ENCODE assay signal across 8 mouse cellular contexts in the genomic region with DNA sequence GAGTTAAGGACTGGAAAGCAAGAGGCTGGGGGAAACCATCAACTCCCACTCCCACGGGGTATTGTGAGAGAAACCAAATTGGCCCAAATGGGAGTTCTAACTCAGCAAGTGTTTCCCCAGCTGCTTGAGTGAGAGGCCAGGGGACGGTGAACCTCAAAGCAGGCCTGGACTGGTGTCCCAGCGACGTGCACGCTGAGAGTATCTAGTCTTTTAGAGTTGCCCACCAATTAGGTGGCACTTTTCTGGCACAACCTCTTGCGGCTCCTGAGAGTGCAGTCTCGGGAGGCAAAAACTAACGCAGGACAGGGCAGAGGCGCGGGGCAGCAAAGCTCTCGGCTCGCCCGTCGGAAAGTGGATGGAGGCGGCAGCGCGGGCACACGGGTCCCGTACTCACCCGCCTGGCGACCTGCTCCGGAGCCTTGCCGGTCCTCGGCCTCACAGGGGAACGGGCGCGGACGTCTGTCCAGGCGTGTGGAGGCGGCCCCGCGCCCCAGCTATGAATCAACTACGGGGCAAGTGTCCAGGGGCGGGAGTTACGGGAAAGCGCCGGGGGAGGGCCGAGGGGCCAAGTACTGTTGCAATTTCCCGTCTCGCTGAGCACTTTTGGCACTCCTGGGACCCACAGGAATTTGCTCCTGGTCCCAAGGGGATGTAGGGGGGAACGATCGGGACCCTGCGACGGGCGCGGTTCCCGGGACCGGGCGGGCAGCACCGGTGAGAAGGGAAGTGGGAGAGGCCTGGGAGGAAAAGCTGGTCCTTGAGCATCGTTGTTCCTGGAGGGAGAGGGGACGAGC. TPM values are rescaled to one million over a fixed set of nuclear protein-coding genes. Genes with fewer than 3 reads are reported as not detected.
A peak's percentile ranks its signal among the peaks of the same experiment; 100 is the strongest.
DNase-seq lines count a peak whose midpoint lies in the region; ATAC-seq and TF ChIP-seq lines count a peak whose summit lies in the region.

No protein-coding gene starts in this region.

- H3K27me3 ChIP-seq in hindbrain, postnatal 0 days (ENCODE audit: insufficient read depth, low read length): peaks cover 7% of the 10 kb centered on the region; the same call in 1 of the 2 replicates
- H3K27me3 ChIP-seq in liver, embryonic 13.5 days: peaks cover 44% of the 10 kb centered on the region
- H3K27me3 ChIP-seq in neural tube, embryonic 12.5 days (replicated peaks): peaks cover 23% of the 10 kb centered on the region

- peak; percentile 97 for DNase-seq in Muller cell, postnatal 12 days (ENCODE audit: inconsistent ontology term)
- peak; percentile 87 for DNase-seq in gastrocnemius, postnatal 25 days
- DNase-seq in hindbrain, postnatal 0 days (ENCODE audit: low spot score): peak; percentile 43
- DNase-seq in liver, embryonic 13.5 days: no peak
- DNase-seq in right cerebral cortex, adult 18-20 months: no peak
- no peak for DNase-seq in cerebellum, adult 9-11 months

- no peaks in the 10 kb centered on the region for H3K9me3 ChIP-seq in hindbrain, postnatal 0 days (ENCODE audit: low read length)
- H3K9me3 ChIP-seq in liver, embryonic 13.5 days (replicated peaks): no peaks in the 10 kb centered on the region
- no peaks in the 10 kb centered on the region for H3K9me3 ChIP-seq in neural tube, embryonic 12.5 days

- no peak overlapping the region for H3K27ac ChIP-seq in bone marrow, adult 2 months (ENCODE audit: control insufficient read depth, insufficient read depth, low read depth, low read length, poor library complexity)
- H3K27ac ChIP-seq in hindbrain, postnatal 0 days: 0 out of 2 replicates have a peak overlapping the region, but pooled peaks have one; percentile 41
- no peak overlapping the region for H3K27ac ChIP-seq in liver, embryonic 13.5 days
- H3K27ac ChIP-seq in neural tube, embryonic 12.5 days: no peak overlapping the region

- no peak for TF ChIP-seq CTCF in bone marrow, adult 2 months (IDR thresholded peaks at IDR 0.05; ENCODE audit: control insufficient read depth, insufficient read depth, low read length)
- TF ChIP-seq CTCF in hindbrain, postnatal 0 days (IDR thresholded peaks at IDR 0.05; ENCODE audit: low read depth): no peak

- peak overlapping the region; percentile 65 for H3K4me2 ChIP-seq in hindbrain, postnatal 0 days (ENCODE audit: low read depth, low read length)
- peak overlapping the region; percentile 65 for H3K4me2 ChIP-seq in liver, embryonic 13.5 days
- H3K4me2 ChIP-seq in neural tube, embryonic 12.5 days (replicated peaks): peak overlapping the region; percentile 90

- H3K4me1 ChIP-seq in bone marrow, adult 2 months (ENCODE audit: control insufficient read depth, insufficient read depth, low read length): no peaks in the 10 kb centered on the region
- H3K4me1 ChIP-seq in hindbrain, postnatal 0 days (ENCODE audit: insufficient read depth, low read length): peaks cover 4% of the 10 kb centered on the region; the same call in 1 of the 2 replicates
- H3K4me1 ChIP-seq in liver, embryonic 13.5 days (replicated peaks): peaks cover 5% of the 10 kb centered on the region; the same call in 1 of the 2 replicates
- peaks cover 11% of the 10 kb centered on the region for H3K4me1 ChIP-seq in neural tube, embryonic 12.5 days

- TF ChIP-seq POLR2A in bone marrow, adult 2 months (IDR thresholded peaks at IDR 0.05; ENCODE audit: borderline replicate concordance, control insufficient read depth, low read depth, low read length): no peak

- H3K4me3 ChIP-seq in bone marrow, adult 2 months (replicated peaks; ENCODE audit: control insufficient read depth, low read depth, low read length): peak overlapping the region; percentile 15
- peak overlapping the region; percentile 41 for H3K4me3 ChIP-seq in hindbrain, postnatal 0 days (ENCODE audit: low read length)
- peak overlapping the region; percentile 46 for H3K4me3 ChIP-seq in liver, embryonic 13.5 days (replicated peaks)
- peak overlapping the region; percentile 38 for H3K4me3 ChIP-seq in neural tube, embryonic 12.5 days

- ATAC-seq in hindbrain, postnatal 0 days: peak; percentile 68
- no peak for ATAC-seq in liver, embryonic 13.5 days (ENCODE audit: low read depth)
- ATAC-seq in neural tube, embryonic 12.5 days (ENCODE audit: low FRiP score, low read depth): peak; percentile 35; the same call in 1 of the 2 replicates

- no peaks in the 10 kb centered on the region for H3K36me3 ChIP-seq in hindbrain, postnatal 0 days (ENCODE audit: insufficient read depth, low read length)
- no peaks in the 10 kb centered on the region for H3K36me3 ChIP-seq in liver, embryonic 13.5 days
- H3K36me3 ChIP-seq in neural tube, embryonic 12.5 days: no peaks in the 10 kb centered on the region

- H3K9ac ChIP-seq in hindbrain, postnatal 0 days (replicated peaks; ENCODE audit: low read length): peak overlapping the region; percentile 40
- no peak overlapping the region for H3K9ac ChIP-seq in liver, embryonic 13.5 days
- H3K9ac ChIP-seq in neural tube, embryonic 12.5 days: peak overlapping the region; percentile 53

- 2% methylated on average over 52 of the region's 52 CpGs for WGBS in bone marrow, adult 2 months
- 2% methylated on average over 52 of the region's 52 CpGs for WGBS in hindbrain, postnatal 0 days
- 3% methylated on average over 52 of the region's 52 CpGs for WGBS in liver, embryonic 13.5 days (ENCODE audit: insufficient replicate concordance)
- under 1% methylated on average over 52 of the region's 52 CpGs for WGBS in neural tube, embryonic 12.5 days

RNA-seq across cellular contexts. Expression of gene Osmr, which starts 0.8 kb away (rescaled TPM):
- polyA plus RNA-seq in bone marrow, adult 2 months (2011; ENCODE audit: insufficient read depth, insufficient read length, low replicate concordance, missing spikeins): 2.7 and 3.1 TPM in 2 replicates
- 1 to 10 TPM; 3.7 to 5.4 TPM for total RNA-seq in gastrocnemius, postnatal 25 days (2021)
- total RNA-seq in hindbrain, postnatal 0 days (2014; rRNA removed): 2.2 and 2.7 TPM in 2 replicates
- polyA plus RNA-seq in hindbrain, postnatal 0 days (2015; fragmentation: Nextera tagmentation; extraction: Ambion mirVana): 1.8 and 2.4 TPM in 2 replicates
- 0.09 and 0.25 TPM in 2 replicates for polyA plus RNA-seq in liver, embryonic 13.5 days (2015; fragmentation: Nextera tagmentation; extraction: Ambion mirVana)
- polyA plus RNA-seq in neural tube, embryonic 12.5 days (2016; fragmentation: Nextera tagmentation; extraction: Ambion mirVana): 0.54 and 0.66 TPM in 2 replicates

Comparison
In these comparisons a context has a peak if more than half of its experiments do, and no peak if none do; other contexts are left out.
1. DNase-seq: peak in Muller cell, postnatal 12 days (single experiment), gastrocnemius, postnatal 25 days (single experiment) and hindbrain, postnatal 0 days (single experiment); none in liver, embryonic 13.5 days (single experiment), right cerebral cortex, adult 18-20 months (single experiment) and cerebellum, adult 9-11 months (single experiment).
2. Peak in every context shown above with its lines, with median percentiles within 50 percentile points of each other: H3K4me3 ChIP-seq and H3K4me2 ChIP-seq.